Mouse (Mus musculus): ENCODE measurements around the gene Bmp4.

Gene Bmp4

GRCm38 (mm10) chr14:46386478-46387356 is 3.8 kb downstream of the Bmp4 start:
- DNase-seq (ENCODE audit: low spot score) = no peak

- no peak for DNase-seq (ENCODE audit: low spot score)
These were observed 4.6 kb downstream of the Bmp4 start for GRCm38 (mm10) chr14:46385701-46386477.

- DNase-seq (ENCODE audit: low spot score) = no peak
These were observed 5.3 kb downstream of the Bmp4 start for GRCm38 (mm10) chr14:46384946-46385691.

- no peak for DNase-seq (ENCODE audit: low spot score)
These were observed 9.0 kb downstream of the Bmp4 start for GRCm38 (mm10) chr14:46381457-46381856.

GRCm38 (mm10) chr14:46380286-46380721 is 10.2 kb downstream of the Bmp4 start:
- no peak for DNase-seq (ENCODE audit: low spot score)

GRCm38 (mm10) chr14:46379285-46379684 is 11.2 kb downstream of the Bmp4 start, which contains the start of gene Gm15217:
TSS of gene Gm15217 (plus strand) at chr14:46379414.
- no peak for DNase-seq (ENCODE audit: low spot score)

GRCm38 (mm10) chr14:46375796-46376195 is 14.7 kb downstream of the Bmp4 start:
- no peak for DNase-seq (ENCODE audit: low spot score)

- DNase-seq (ENCODE audit: low spot score) = no peak
These were observed 18.0 kb downstream of the Bmp4 start for GRCm38 (mm10) chr14:46372452-46372851.

- DNase-seq (ENCODE audit: low spot score) = no peak
These were observed 27.3 kb downstream of the Bmp4 start for GRCm38 (mm10) chr14:46363209-46363608.

GRCm38 (mm10) chr14:46357696-46358095 is 32.8 kb downstream of the Bmp4 start:
- DNase-seq (ENCODE audit: low spot score) = no peak

GRCm38 (mm10) chr14:46357286-46357685 is 33.2 kb downstream of the Bmp4 start:
- no peak for DNase-seq (ENCODE audit: low spot score)

GRCm38 (mm10) chr14:46344750-46345149 is 45.7 kb downstream of the Bmp4 start:
- no peak for DNase-seq (ENCODE audit: low spot score)

GRCm38 (mm10) chr14:46338801-46339200 is 51.7 kb downstream of the Bmp4 start:
- no peak for DNase-seq (ENCODE audit: low spot score)
